Mouse (Mus musculus) megakaryocyte, embryonic 14.5 days (primary cell): ENCODE measurements around the gene Kiss1.

Experiments
- FLI1 ChIP-seq: IDR thresholded peaks from 2 replicates; pipeline ENCODE4 v1.6.1; 2012; ENCODE audit warnings: low read length, inconsistent platforms, mixed read lengths
- GATA1 ChIP-seq: IDR thresholded peaks from 3 replicates; pipeline ENCODE4 v1.6.1; 2012; ENCODE audit warnings: mixed read lengths, low read length, inconsistent platforms, borderline replicate concordance

DNA sequence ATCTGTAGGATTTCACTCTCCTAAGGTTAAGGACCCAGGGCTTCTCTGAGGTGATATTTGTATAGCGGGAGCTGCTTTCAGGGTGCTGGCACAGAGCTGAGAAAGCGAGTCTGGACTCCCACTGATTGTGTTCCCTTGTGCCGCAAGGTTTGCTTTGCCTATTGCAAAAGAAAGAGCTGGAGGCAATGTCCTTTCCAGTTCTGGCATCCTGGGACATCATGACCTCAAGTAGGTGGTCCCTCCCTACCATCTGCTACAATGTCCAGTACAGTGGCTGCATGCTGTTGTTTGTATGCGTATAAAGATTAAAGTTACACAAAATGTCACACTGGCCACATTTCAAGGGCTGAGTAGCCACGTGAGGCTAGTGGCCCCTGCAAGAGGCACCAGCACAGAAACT, 40.4 kb downstream of the Kiss1 start:
- TF ChIP-seq FLI1 (no peak), GATA1 (no peak)
